Mouse (Mus musculus): ENCODE measurements at regions not wholly inside any gene's neighbourhood (a gene's known extent, or its start where the extent isn't known, plus 50 kb on each side); places are given as distances from the start of the nearest gene placed in this dataset.
A peak's percentile ranks its signal among the peaks of the same experiment; 100 is the strongest.

DNA sequence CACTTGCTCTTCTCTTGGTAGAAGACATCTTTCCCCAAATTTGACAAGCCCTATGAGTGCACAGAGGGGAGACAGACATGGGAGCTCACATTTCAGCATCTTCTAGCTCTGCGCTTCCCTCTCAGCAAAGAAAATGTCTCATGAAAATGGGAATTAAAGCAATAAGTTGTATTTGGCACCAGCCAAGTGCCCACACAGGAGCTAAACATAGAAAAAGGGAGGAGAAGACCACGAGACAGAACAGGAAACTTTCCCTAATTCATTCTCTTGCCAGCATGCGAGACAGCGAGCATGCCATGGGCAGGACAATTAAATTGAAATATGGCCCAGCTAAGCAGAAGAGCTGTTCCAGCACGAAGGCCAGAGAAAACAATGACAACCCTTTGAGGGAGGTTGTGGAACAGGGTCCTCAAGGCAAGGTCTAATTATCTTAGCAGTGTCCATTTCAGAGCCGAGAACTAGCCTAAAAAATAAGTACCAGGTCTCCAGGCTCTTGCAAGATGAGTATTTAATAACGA lies 444.7 kb downstream of the 1810013L24Rik start:
- DNase-seq (ENCODE audit: low spot score) (no peak), ATAC-seq (ENCODE audit: low FRiP score, low read depth) (no peak)
- Histone ChIP-seq H3K9me3 (ENCODE audit: control insufficient read depth, low read length) (no peaks in the 10 kb centered on the region), H3K9ac (ENCODE audit: low read depth, low read length, severe bottlenecking) (no peak overlapping the region), H3K27ac (replicated peaks; ENCODE audit: low read depth, low read length) (no peak overlapping the region), H3K27me3 (ENCODE audit: control insufficient read depth, insufficient read depth, low read length) (no peaks in the 10 kb centered on the region), H3K4me1 (ENCODE audit: control insufficient read depth, insufficient read depth, low read length) (no peaks in the 10 kb centered on the region), H3K4me2 (replicated peaks; ENCODE audit: low read depth, low read length, severe bottlenecking) (no peak overlapping the region), H3K4me3 (replicated peaks; ENCODE audit: low read length) (no peak overlapping the region), H3K36me3 (ENCODE audit: control insufficient read depth, insufficient read depth, low read length) (no peaks in the 10 kb centered on the region)
- 46% methylated on average over 7 of the region's 7 CpGs for WGBS
- no peak for TF ChIP-seq POLR2A (IDR thresholded peaks at IDR 0.05; ENCODE audit: borderline replicate concordance, extremely low read depth, insufficient read depth, insufficient read length)

DNA sequence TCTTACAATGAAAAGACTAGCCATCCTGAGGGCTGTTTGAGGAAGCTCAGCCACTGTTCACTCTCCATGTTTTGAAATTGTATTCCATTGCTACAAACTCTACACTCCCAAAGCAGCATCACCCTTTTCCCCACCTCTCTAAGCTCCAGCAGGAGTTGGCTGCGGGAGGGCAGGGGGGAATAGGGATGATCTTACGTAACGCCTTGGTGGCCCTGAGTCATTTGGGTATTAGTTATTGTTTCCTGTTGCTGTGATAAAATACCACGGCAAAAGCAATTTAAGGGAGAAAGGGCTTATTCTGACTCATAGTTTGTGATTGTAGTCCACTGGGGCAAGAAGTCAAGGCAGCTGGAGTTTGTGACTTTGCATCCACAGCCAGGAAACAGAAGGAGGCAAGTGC lies 445.5 kb downstream of the 1810013L24Rik start:
- Histone ChIP-seq H3K4me3 (replicated peaks; ENCODE audit: low read length) (no peak overlapping the region), H3K27ac (replicated peaks; ENCODE audit: low read depth, low read length) (no peak overlapping the region), H3K4me1 (ENCODE audit: control insufficient read depth, insufficient read depth, low read length) (no peaks in the 10 kb centered on the region)

DNA sequence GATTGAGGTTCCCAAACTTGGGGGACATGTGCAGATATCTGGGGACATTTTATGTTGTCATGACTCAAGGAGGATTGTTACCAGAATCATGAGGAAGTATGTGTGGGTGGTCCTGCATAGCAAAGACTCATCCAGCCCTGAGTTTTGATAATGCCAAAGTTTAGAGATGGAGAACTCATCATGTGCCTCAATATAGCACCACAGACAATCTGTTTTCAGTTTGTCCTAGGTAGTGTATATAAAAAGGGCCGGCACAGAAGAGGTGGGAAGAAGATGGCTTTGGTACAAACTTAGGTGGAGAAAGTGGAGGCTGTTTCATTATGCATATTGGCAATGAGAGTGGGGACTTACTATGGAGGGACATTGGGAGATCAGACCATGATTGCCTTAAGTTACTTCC lies 447.2 kb downstream of the 1810013L24Rik start:
- DNase-seq (ENCODE audit: low spot score), result no peak
- no peak overlapping the region for H3K4me3 ChIP-seq (replicated peaks; ENCODE audit: low read length)
- H3K27me3 ChIP-seq (ENCODE audit: control insufficient read depth, insufficient read depth, low read length), result no peaks in the 10 kb centered on the region
- H3K9me3 ChIP-seq (ENCODE audit: control insufficient read depth, low read length), result no peaks in the 10 kb centered on the region
- no peak overlapping the region for H3K4me2 ChIP-seq (replicated peaks; ENCODE audit: low read depth, low read length, severe bottlenecking)
- H3K36me3 ChIP-seq (ENCODE audit: control insufficient read depth, insufficient read depth, low read length), result no peaks in the 10 kb centered on the region
- no peak overlapping the region for H3K9ac ChIP-seq (ENCODE audit: low read depth, low read length, severe bottlenecking)
- H3K27ac ChIP-seq (replicated peaks; ENCODE audit: low read depth, low read length), result no peak overlapping the region
- TF ChIP-seq POLR2A (IDR thresholded peaks at IDR 0.05; ENCODE audit: borderline replicate concordance, extremely low read depth, insufficient read depth, insufficient read length), result no peak
- 85% methylated on average over 1 of the region's 1 CpGs for WGBS
- no peaks in the 10 kb centered on the region for H3K4me1 ChIP-seq (ENCODE audit: control insufficient read depth, insufficient read depth, low read length)
- no peak for ATAC-seq (ENCODE audit: low FRiP score, low read depth)

More for the DNA sequence above, 445.5 kb downstream of the 1810013L24Rik start:
- H3K9ac ChIP-seq (ENCODE audit: low read depth, low read length, severe bottlenecking), result no peak overlapping the region
- H3K9me3 ChIP-seq (ENCODE audit: control insufficient read depth, low read length), result no peaks in the 10 kb centered on the region
- H3K36me3 ChIP-seq (ENCODE audit: control insufficient read depth, insufficient read depth, low read length), result no peaks in the 10 kb centered on the region
- TF ChIP-seq POLR2A (IDR thresholded peaks at IDR 0.05; ENCODE audit: borderline replicate concordance, extremely low read depth, insufficient read depth, insufficient read length), result no peak
- no peaks in the 10 kb centered on the region for H3K27me3 ChIP-seq (ENCODE audit: control insufficient read depth, insufficient read depth, low read length)
- no peak overlapping the region for H3K4me2 ChIP-seq (replicated peaks; ENCODE audit: low read depth, low read length, severe bottlenecking)
- WGBS, result 75% methylated on average over 4 of the region's 4 CpGs
- ATAC-seq (ENCODE audit: low FRiP score, low read depth) (no peak), DNase-seq (ENCODE audit: low spot score) (no peak)

DNA sequence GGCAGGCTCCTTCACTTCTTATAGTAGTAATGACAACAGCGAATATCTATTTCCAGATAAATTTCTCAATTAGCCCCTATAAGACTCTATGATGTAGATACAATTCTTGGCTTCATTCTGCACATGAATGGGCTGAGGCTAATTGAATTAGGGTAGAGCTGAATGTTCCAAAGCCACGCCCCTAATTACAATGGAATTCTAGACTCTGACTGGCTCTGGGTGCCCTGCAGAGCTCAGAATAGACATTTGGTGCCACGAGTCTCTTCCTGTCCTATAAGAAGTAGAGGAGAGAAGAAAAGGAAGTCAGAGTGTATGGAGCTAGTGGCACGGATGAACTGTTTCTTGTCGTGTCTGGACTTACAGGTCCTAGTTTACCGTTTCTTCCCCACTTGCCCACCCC lies 449.8 kb downstream of the 1810013L24Rik start:
- Histone ChIP-seq H3K4me1 (ENCODE audit: control insufficient read depth, insufficient read depth, low read length) (no peaks in the 10 kb centered on the region), H3K9ac (ENCODE audit: low read depth, low read length, severe bottlenecking) (no peak overlapping the region), H3K27me3 (ENCODE audit: control insufficient read depth, insufficient read depth, low read length) (no peaks in the 10 kb centered on the region), H3K36me3 (ENCODE audit: control insufficient read depth, insufficient read depth, low read length) (no peaks in the 10 kb centered on the region), H3K4me2 (replicated peaks; ENCODE audit: low read depth, low read length, severe bottlenecking) (no peak overlapping the region), H3K4me3 (replicated peaks; ENCODE audit: low read length) (no peak overlapping the region), H3K9me3 (ENCODE audit: control insufficient read depth, low read length) (no peaks in the 10 kb centered on the region), H3K27ac (replicated peaks; ENCODE audit: low read depth, low read length) (no peak overlapping the region)
- 69% methylated on average over 6 of the region's 6 CpGs for WGBS
- TF ChIP-seq POLR2A (IDR thresholded peaks at IDR 0.05; ENCODE audit: borderline replicate concordance, extremely low read depth, insufficient read depth, insufficient read length), result no peak
- ATAC-seq (ENCODE audit: low FRiP score, low read depth), result no peak
- DNase-seq (ENCODE audit: low spot score), result no peak

DNA sequence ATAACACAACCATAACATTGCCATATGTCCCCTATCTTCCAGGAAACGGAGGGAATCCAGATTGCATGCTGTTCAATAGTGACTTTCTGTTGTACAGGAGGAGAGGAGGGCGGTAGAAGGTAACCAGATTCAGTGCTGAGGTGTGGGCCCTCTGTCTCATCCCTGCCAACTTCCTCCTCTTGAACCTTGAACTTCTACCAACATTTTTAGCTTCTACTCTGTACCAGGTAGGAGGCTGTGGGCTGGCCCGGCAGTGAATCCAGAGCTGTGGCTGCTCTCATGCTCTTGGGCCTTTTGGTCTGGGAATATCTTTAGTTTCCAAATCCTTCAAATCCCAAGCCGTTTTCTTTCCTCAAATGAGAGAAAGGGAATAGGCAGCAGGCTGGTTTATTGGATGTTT lies 450.5 kb downstream of the 1810013L24Rik start:
- TF ChIP-seq POLR2A (IDR thresholded peaks at IDR 0.05; ENCODE audit: borderline replicate concordance, extremely low read depth, insufficient read depth, insufficient read length), result no peak
- Histone ChIP-seq H3K9me3 (ENCODE audit: control insufficient read depth, low read length) (no peaks in the 10 kb centered on the region), H3K4me3 (replicated peaks; ENCODE audit: low read length) (no peak overlapping the region), H3K27ac (replicated peaks; ENCODE audit: low read depth, low read length) (no peak overlapping the region), H3K4me1 (ENCODE audit: control insufficient read depth, insufficient read depth, low read length) (no peaks in the 10 kb centered on the region), H3K9ac (ENCODE audit: low read depth, low read length, severe bottlenecking) (no peak overlapping the region), H3K36me3 (ENCODE audit: control insufficient read depth, insufficient read depth, low read length) (no peaks in the 10 kb centered on the region), H3K27me3 (ENCODE audit: control insufficient read depth, insufficient read depth, low read length) (no peaks in the 10 kb centered on the region), H3K4me2 (replicated peaks; ENCODE audit: low read depth, low read length, severe bottlenecking) (no peak overlapping the region)
- 68% methylated on average over 4 of the region's 4 CpGs for WGBS
- DNase-seq (ENCODE audit: low spot score), result no peak
- ATAC-seq (ENCODE audit: low FRiP score, low read depth), result no peak

DNA sequence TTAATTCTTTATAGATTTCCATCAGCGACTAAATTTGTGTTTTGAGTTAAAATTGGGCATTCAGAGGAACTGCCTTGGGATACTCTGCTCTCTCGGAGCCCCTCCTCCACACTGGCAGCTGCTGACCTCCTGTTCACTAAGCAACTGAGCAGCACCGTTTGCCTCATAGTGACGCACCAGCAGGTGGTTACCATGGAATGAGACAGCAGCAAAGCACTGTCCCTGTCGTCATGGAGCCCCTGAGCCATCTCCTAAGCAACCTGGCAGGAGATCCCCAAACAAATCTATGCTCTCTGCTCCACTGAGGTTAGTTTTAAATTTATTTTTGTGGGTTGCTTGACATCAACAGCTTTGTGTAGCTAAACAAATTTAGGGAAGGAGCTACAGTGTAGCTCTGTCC lies 451.0 kb downstream of the 1810013L24Rik start:
- H3K9ac ChIP-seq (ENCODE audit: low read depth, low read length, severe bottlenecking), result no peak overlapping the region
- H3K4me2 ChIP-seq (replicated peaks; ENCODE audit: low read depth, low read length, severe bottlenecking), result no peak overlapping the region
- no peaks in the 10 kb centered on the region for H3K27me3 ChIP-seq (ENCODE audit: control insufficient read depth, insufficient read depth, low read length)
- H3K4me3 ChIP-seq (replicated peaks; ENCODE audit: low read length), result no peak overlapping the region
- 15% methylated on average over 5 of the region's 5 CpGs for WGBS
- ATAC-seq (ENCODE audit: low FRiP score, low read depth) (peak; percentile 75), DNase-seq (ENCODE audit: low spot score) (peak; percentile 13)
- no peaks in the 10 kb centered on the region for H3K9me3 ChIP-seq (ENCODE audit: control insufficient read depth, low read length)
- no peak for TF ChIP-seq POLR2A (IDR thresholded peaks at IDR 0.05; ENCODE audit: borderline replicate concordance, extremely low read depth, insufficient read depth, insufficient read length)
- H3K4me1 ChIP-seq (ENCODE audit: control insufficient read depth, insufficient read depth, low read length), result no peaks in the 10 kb centered on the region
- H3K27ac ChIP-seq (replicated peaks; ENCODE audit: low read depth, low read length), result no peak overlapping the region
- H3K36me3 ChIP-seq (ENCODE audit: control insufficient read depth, insufficient read depth, low read length), result no peaks in the 10 kb centered on the region

Measured in limb, embryonic 14.5 days (tissue).